Mouse (Mus musculus): ENCODE measurements at regions not wholly inside any gene's neighbourhood (a gene's known extent, or its start where the extent isn't known, plus 50 kb on each side); places are given as distances from the start of the nearest gene placed in this dataset.

GRCm38 (mm10) chr3:34565386-34565785 lies 84.8 kb upstream of the Sox2 start:
- Histone ChIP-seq H3K4me2 (replicated peaks; ENCODE audit: low read depth, low read length) (no peak overlapping the region), H3K27me3 (ENCODE audit: insufficient read depth, low read length) (no peaks in the 10 kb centered on the region), H3K9me3 (ENCODE audit: low read length) (no peaks in the 10 kb centered on the region), H3K9ac (replicated peaks; ENCODE audit: low read length) (no peak overlapping the region), H3K4me1 (ENCODE audit: insufficient read depth, low read length) (no peaks in the 10 kb centered on the region), H3K27ac (ENCODE audit: low read length) (no peak overlapping the region), H3K4me3 (ENCODE audit: low read length) (no peak overlapping the region), H3K36me3 (ENCODE audit: insufficient read depth, low read length) (no peaks in the 10 kb centered on the region)
- WGBS: 50% methylated on average over 4 of the region's 4 CpGs
- ATAC-seq (ENCODE audit: low FRiP score, low TSS enrichment): no peak

GRCm38 (mm10) chr3:34562893-34563292 lies 87.3 kb upstream of the Sox2 start:
- H3K4me1 ChIP-seq (ENCODE audit: insufficient read depth, low read length): no peaks in the 10 kb centered on the region
- no peaks in the 10 kb centered on the region for H3K27me3 ChIP-seq (ENCODE audit: insufficient read depth, low read length)
- no peak overlapping the region for H3K4me3 ChIP-seq (ENCODE audit: low read length)
- H3K9ac ChIP-seq (replicated peaks; ENCODE audit: low read length): no peak overlapping the region
- no peak overlapping the region for H3K27ac ChIP-seq (ENCODE audit: low read length)
- WGBS: 51% methylated on average over 8 of the region's 8 CpGs
- H3K4me2 ChIP-seq (replicated peaks; ENCODE audit: low read depth, low read length): no peak overlapping the region
- no peak for ATAC-seq (ENCODE audit: low FRiP score, low TSS enrichment)
- no peaks in the 10 kb centered on the region for H3K36me3 ChIP-seq (ENCODE audit: insufficient read depth, low read length)
- H3K9me3 ChIP-seq (ENCODE audit: low read length): no peaks in the 10 kb centered on the region

GRCm38 (mm10) chr3:34561709-34562108 lies 88.5 kb upstream of the Sox2 start:
- no peak overlapping the region for H3K27ac ChIP-seq (ENCODE audit: low read length)
- no peak overlapping the region for H3K9ac ChIP-seq (replicated peaks; ENCODE audit: low read length)
- H3K4me1 ChIP-seq (ENCODE audit: insufficient read depth, low read length): no peaks in the 10 kb centered on the region
- 42% methylated on average over 5 of the region's 5 CpGs for WGBS
- H3K27me3 ChIP-seq (ENCODE audit: insufficient read depth, low read length): no peaks in the 10 kb centered on the region
- no peak overlapping the region for H3K4me3 ChIP-seq (ENCODE audit: low read length)
- no peak for ATAC-seq (ENCODE audit: low FRiP score, low TSS enrichment)
- H3K9me3 ChIP-seq (ENCODE audit: low read length): no peaks in the 10 kb centered on the region
- H3K36me3 ChIP-seq (ENCODE audit: insufficient read depth, low read length): no peaks in the 10 kb centered on the region
- no peak overlapping the region for H3K4me2 ChIP-seq (replicated peaks; ENCODE audit: low read depth, low read length)

GRCm38 (mm10) chr3:34559841-34560703 lies 90.1 kb upstream of the Sox2 start:
- Histone ChIP-seq H3K4me3 (ENCODE audit: low read length) (no peak overlapping the region), H3K4me1 (ENCODE audit: insufficient read depth, low read length) (no peaks in the 10 kb centered on the region), H3K9me3 (ENCODE audit: low read length) (no peaks in the 10 kb centered on the region), H3K4me2 (replicated peaks; ENCODE audit: low read depth, low read length) (no peak overlapping the region), H3K36me3 (ENCODE audit: insufficient read depth, low read length) (no peaks in the 10 kb centered on the region), H3K27me3 (ENCODE audit: insufficient read depth, low read length) (no peaks in the 10 kb centered on the region), H3K27ac (ENCODE audit: low read length) (no peak overlapping the region), H3K9ac (replicated peaks; ENCODE audit: low read length) (no peak overlapping the region)
- ATAC-seq (ENCODE audit: low FRiP score, low TSS enrichment): no peak
- 63% methylated on average over 13 of the region's 13 CpGs for WGBS

- no peak overlapping the region for H3K4me3 ChIP-seq (ENCODE audit: low read length)
- no peaks in the 10 kb centered on the region for H3K9me3 ChIP-seq (ENCODE audit: low read length)
- no peaks in the 10 kb centered on the region for H3K4me1 ChIP-seq (ENCODE audit: insufficient read depth, low read length)
- H3K9ac ChIP-seq (replicated peaks; ENCODE audit: low read length): no peak overlapping the region
- no peaks in the 10 kb centered on the region for H3K27me3 ChIP-seq (ENCODE audit: insufficient read depth, low read length)
- WGBS: 56% methylated on average over 10 of the region's 10 CpGs
- ATAC-seq (ENCODE audit: low FRiP score, low TSS enrichment): no peak
- H3K4me2 ChIP-seq (replicated peaks; ENCODE audit: low read depth, low read length): no peak overlapping the region
- H3K27ac ChIP-seq (ENCODE audit: low read length): no peak overlapping the region
- no peaks in the 10 kb centered on the region for H3K36me3 ChIP-seq (ENCODE audit: insufficient read depth, low read length)
Observed at GRCm38 (mm10) chr3:34558821-34559520, 91.2 kb upstream of the Sox2 start.

- Histone ChIP-seq H3K4me1 (ENCODE audit: insufficient read depth, low read length) (no peaks in the 10 kb centered on the region), H3K9me3 (ENCODE audit: low read length) (no peaks in the 10 kb centered on the region), H3K36me3 (ENCODE audit: insufficient read depth, low read length) (no peaks in the 10 kb centered on the region), H3K4me2 (replicated peaks; ENCODE audit: low read depth, low read length) (no peak overlapping the region), H3K27me3 (ENCODE audit: insufficient read depth, low read length) (no peaks in the 10 kb centered on the region), H3K27ac (ENCODE audit: low read length) (no peak overlapping the region), H3K4me3 (ENCODE audit: low read length) (no peak overlapping the region), H3K9ac (replicated peaks; ENCODE audit: low read length) (no peak overlapping the region)
- 64% methylated on average over 16 of the region's 17 CpGs for WGBS
- no peak for ATAC-seq (ENCODE audit: low FRiP score, low TSS enrichment)
Observed at GRCm38 (mm10) chr3:34552542-34553208, 97.5 kb upstream of the Sox2 start.

GRCm38 (mm10) chr3:34551069-34551468 lies 99.1 kb upstream of the Sox2 start:
- Histone ChIP-seq H3K4me3 (ENCODE audit: low read length) (no peak overlapping the region), H3K9ac (replicated peaks; ENCODE audit: low read length) (no peak overlapping the region), H3K4me2 (replicated peaks; ENCODE audit: low read depth, low read length) (no peak overlapping the region), H3K27ac (ENCODE audit: low read length) (no peak overlapping the region), H3K4me1 (ENCODE audit: insufficient read depth, low read length) (no peaks in the 10 kb centered on the region), H3K36me3 (ENCODE audit: insufficient read depth, low read length) (no peaks in the 10 kb centered on the region), H3K27me3 (ENCODE audit: insufficient read depth, low read length) (no peaks in the 10 kb centered on the region), H3K9me3 (ENCODE audit: low read length) (no peaks in the 10 kb centered on the region)
- no peak for ATAC-seq (ENCODE audit: low FRiP score, low TSS enrichment)
- 58% methylated on average over 3 of the region's 3 CpGs for WGBS

GRCm38 (mm10) chr3:34550189-34550588 lies 100.0 kb upstream of the Sox2 start:
- no peaks in the 10 kb centered on the region for H3K27me3 ChIP-seq (ENCODE audit: insufficient read depth, low read length)

GRCm38 (mm10) chr3:34532451-34532850 lies 117.8 kb upstream of the Sox2 start:
- Histone ChIP-seq H3K9me3 (ENCODE audit: low read length) (no peaks in the 10 kb centered on the region), H3K27me3 (ENCODE audit: insufficient read depth, low read length) (no peaks in the 10 kb centered on the region), H3K27ac (ENCODE audit: low read length) (no peak overlapping the region), H3K4me1 (ENCODE audit: insufficient read depth, low read length) (no peaks in the 10 kb centered on the region), H3K4me3 (ENCODE audit: low read length) (no peak overlapping the region), H3K4me2 (replicated peaks; ENCODE audit: low read depth, low read length) (no peak overlapping the region), H3K9ac (replicated peaks; ENCODE audit: low read length) (no peak overlapping the region), H3K36me3 (ENCODE audit: insufficient read depth, low read length) (no peaks in the 10 kb centered on the region)
- WGBS: 66% methylated on average over 3 of the region's 3 CpGs
- ATAC-seq (ENCODE audit: low FRiP score, low TSS enrichment): no peak

More at GRCm38 (mm10) chr3:34550189-34550588, 100.0 kb upstream of the Sox2 start:
- WGBS: 86% methylated on average over 12 of the region's 12 CpGs
- Histone ChIP-seq H3K4me1 (ENCODE audit: insufficient read depth, low read length) (no peaks in the 10 kb centered on the region), H3K9me3 (ENCODE audit: low read length) (no peaks in the 10 kb centered on the region), H3K36me3 (ENCODE audit: insufficient read depth, low read length) (no peaks in the 10 kb centered on the region), H3K9ac (replicated peaks; ENCODE audit: low read length) (no peak overlapping the region), H3K27ac (ENCODE audit: low read length) (no peak overlapping the region), H3K4me2 (replicated peaks; ENCODE audit: low read depth, low read length) (no peak overlapping the region), H3K4me3 (ENCODE audit: low read length) (no peak overlapping the region)
- ATAC-seq (ENCODE audit: low FRiP score, low TSS enrichment): no peak

Measured in kidney, embryonic 16.5 days (tissue).